Mouse (Mus musculus) forebrain, embryonic 14.5 days (tissue): ENCODE data around the gene Gm17387. TPM values are rescaled to one million over a fixed set of nuclear protein-coding genes. Genes with fewer than 3 reads are reported as not detected.
A peak's percentile ranks its signal among the peaks of the same experiment; 100 is the strongest.
"Not testable (repeated sequence)": the region's sequence is repeated elsewhere in the genome, so short reads cannot be mapped to it uniquely, and the experiment has no call there.

Source experiments
- ATAC-seq: fragments of 200-750 bp; cut with Nextera tagmentation; 2 replicates; pipeline ENCODE4 v1.8.0; 2017; ENCODE audit warnings: mild to moderate bottlenecking, moderate library complexity
- DNase-seq: peaks from one replicate; pipeline ENCODE4 v3.0.0-alpha.2; 2015; ENCODE audit warnings: low spot score
- H3K27ac ChIP-seq: fragments of 300-500 bp; sonication (generic); 2 replicates; pipeline ENCODE4 v1.5.1; 2014; ENCODE audit warnings: low read depth, mild to moderate bottlenecking, control low read depth, low read length, moderate library complexity
- H3K27me3 ChIP-seq: fragments of 300-500 bp; sonication (generic); replicated peaks from 2 replicates; pipeline ENCODE4 v1.6.1; 2014; ENCODE audit warnings: low read length, control low read depth, mixed read lengths; ENCODE audit not compliant: control insufficient read depth, insufficient read depth
- H3K36me3 ChIP-seq: fragments of 300-500 bp; sonication (generic); 2 replicates; pipeline ENCODE4 v1.6.1; 2014; ENCODE audit warnings: low read length, control low read depth; ENCODE audit not compliant: control insufficient read depth, insufficient read depth
- H3K4me1 ChIP-seq: fragments of 300-500 bp; sonication (generic); 2 replicates; pipeline ENCODE4 v1.6.1; 2014; ENCODE audit warnings: antibody characterized with exemption, low read length, control low read depth; ENCODE audit not compliant: control insufficient read depth, insufficient read depth
- H3K4me2 ChIP-seq: fragments of 300-500 bp; sonication (generic); 2 replicates; pipeline ENCODE4 v1.6.1; 2014; ENCODE audit warnings: mild to moderate bottlenecking, control low read depth, low read length
- H3K4me3 ChIP-seq: fragments of 300-500 bp; sonication (generic); 2 replicates; pipeline ENCODE4 v1.5.1; 2014; ENCODE audit warnings: low read depth, low read length, control low read depth
- H3K9ac ChIP-seq: fragments of 300-500 bp; sonication (generic); 2 replicates; pipeline ENCODE4 v1.6.1; 2014; ENCODE audit warnings: mild to moderate bottlenecking, low read length, control low read depth, moderate library complexity
- H3K9me3 ChIP-seq: fragments of 300-500 bp; sonication (generic); replicated peaks from 2 replicates; pipeline ENCODE4 v1.6.1; 2016; ENCODE audit warnings: low read length, control low read depth, mixed read lengths; ENCODE audit not compliant: control insufficient read depth
- WGBS: fragments of 180-500 bp; shearing (Covaris S2); extraction: QIAGEN DNeasy Blood & Tissue Kit; methylation state at CpG from one replicate; pipeline ENCODE4 v1.1.7; 2014; 5-methylcytosine and 5-hydroxymethylcytosine counted together
- polyA plus RNA-seq: library from polyadenylated mRNA; unstranded; fragments of >200 nt; fragmentation: Nextera tagmentation; extraction: Ambion mirVana; gene quantifications from 2 replicates; pipeline ENCODE4 v1.2.1, GENCODE M21; 2014

Gm17387 gene
- polyA plus RNA-seq, 1 experiment from 2014 or later: not detected

GRCm38 (mm10) chr7:141010593-141010992 is 18.3 kb upstream of the Gm17387 start, which contains the start of gene Ifitm3:
Gene Ifitm3, minus strand, starts transcription at chr7:141010770.
- Histone ChIP-seq H3K27ac (no peak within 1 kb of the TSS), H3K4me1 (no peaks in the 10 kb centered on the region), H3K4me2 (peak within 1 kb of the TSS; percentile 3; the same call in 1 of the 2 replicates), H3K27me3 (no peaks in the 10 kb centered on the region), H3K36me3 (no peaks in the 10 kb centered on the region), H3K4me3 (no peak within 1 kb of the TSS), H3K9ac (no peak within 1 kb of the TSS), H3K9me3 (no peaks in the 10 kb centered on the region)
- 43% methylated on average over 10 of the region's 10 CpGs for whole genome bisulfite sequencing
- DNase-seq (peak; percentile 5), ATAC-seq (no peak)

DNA sequence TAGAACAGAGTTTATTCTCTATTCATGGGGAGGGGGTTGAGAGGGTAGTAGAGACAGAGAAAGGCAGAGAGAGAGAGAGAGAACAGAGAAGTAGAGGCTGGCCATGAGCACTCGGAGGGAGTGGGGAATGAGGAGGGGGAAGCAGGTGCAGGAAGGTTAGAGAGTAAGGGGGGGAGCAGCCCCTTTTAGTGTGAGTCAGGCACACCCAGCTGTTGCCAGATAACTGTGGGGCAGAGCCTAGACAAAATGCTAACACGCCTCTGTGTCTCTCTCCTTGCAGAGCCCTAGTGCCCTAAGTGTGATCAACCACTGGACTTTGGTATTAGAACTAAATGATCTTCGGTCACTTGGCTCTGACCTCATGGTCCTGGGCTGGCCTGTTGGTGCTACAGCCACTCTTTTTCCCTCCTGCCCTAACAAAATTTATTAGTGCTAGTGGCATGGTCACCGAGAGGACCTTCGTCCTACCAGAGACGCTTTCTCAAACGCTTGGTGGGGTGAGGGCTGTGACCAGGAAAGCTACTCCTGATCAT is 17.6 kb upstream of the Gm17387 start:
- no peak overlapping the region for H3K4me3 ChIP-seq
- no peaks in the 10 kb centered on the region for H3K27me3 ChIP-seq
- no peaks in the 10 kb centered on the region for H3K4me1 ChIP-seq
- DNase-seq (no peak), ATAC-seq (no peak)
- H3K4me2 ChIP-seq: no peak overlapping the region
- no peak overlapping the region for H3K9ac ChIP-seq
- no peak overlapping the region for H3K27ac ChIP-seq
- H3K36me3 ChIP-seq: no peaks in the 10 kb centered on the region
- 86% methylated on average over 7 of the region's 7 CpGs for WGBS
- H3K9me3 ChIP-seq: no peaks in the 10 kb centered on the region

- no peaks in the 10 kb centered on the region for H3K4me1 ChIP-seq
- H3K36me3 ChIP-seq: no peaks in the 10 kb centered on the region
- H3K4me2 ChIP-seq: no peak overlapping the region
- DNase-seq (no peak), ATAC-seq (no peak)
- H3K27me3 ChIP-seq: no peaks in the 10 kb centered on the region
- no peaks in the 10 kb centered on the region for H3K9me3 ChIP-seq
- WGBS: 91% methylated on average over 10 of the region's 10 CpGs
- H3K4me3 ChIP-seq: no peak overlapping the region
- H3K9ac ChIP-seq: no peak overlapping the region
- H3K27ac ChIP-seq: no peak overlapping the region
Observed at GRCm38 (mm10) chr7:141016707-141017697, 11.9 kb upstream of the Gm17387 start.

- H3K4me1 ChIP-seq, H3K4me3 ChIP-seq, H3K9me3 ChIP-seq, H3K9ac ChIP-seq, ATAC-seq, H3K36me3 ChIP-seq, DNase-seq, H3K27me3 ChIP-seq, H3K4me2 ChIP-seq, H3K27ac ChIP-seq: not testable (repeated sequence)
- WGBS: 92% methylated on average over 1 of the region's 1 CpGs
Observed at GRCm38 (mm10) chr7:141017824-141018223, 11.1 kb upstream of the Gm17387 start, which contains the start of gene Ifitm6. Gene Ifitm6, minus strand, starts transcription at chr7:141017924.

GRCm38 (mm10) chr7:141019028-141019427 is 9.9 kb upstream of the Gm17387 start:
- Histone ChIP-seq H3K27me3 (no peaks in the 10 kb centered on the region), H3K4me3 (no peak overlapping the region), H3K36me3 (no peaks in the 10 kb centered on the region), H3K4me1 (no peaks in the 10 kb centered on the region), H3K9ac (no peak overlapping the region), H3K9me3 (no peaks in the 10 kb centered on the region), H3K4me2 (no peak overlapping the region), H3K27ac (no peak overlapping the region)
- no peak for DNase-seq
- ATAC-seq: no peak
- 93% methylated on average over 5 of the region's 5 CpGs for WGBS

DNA sequence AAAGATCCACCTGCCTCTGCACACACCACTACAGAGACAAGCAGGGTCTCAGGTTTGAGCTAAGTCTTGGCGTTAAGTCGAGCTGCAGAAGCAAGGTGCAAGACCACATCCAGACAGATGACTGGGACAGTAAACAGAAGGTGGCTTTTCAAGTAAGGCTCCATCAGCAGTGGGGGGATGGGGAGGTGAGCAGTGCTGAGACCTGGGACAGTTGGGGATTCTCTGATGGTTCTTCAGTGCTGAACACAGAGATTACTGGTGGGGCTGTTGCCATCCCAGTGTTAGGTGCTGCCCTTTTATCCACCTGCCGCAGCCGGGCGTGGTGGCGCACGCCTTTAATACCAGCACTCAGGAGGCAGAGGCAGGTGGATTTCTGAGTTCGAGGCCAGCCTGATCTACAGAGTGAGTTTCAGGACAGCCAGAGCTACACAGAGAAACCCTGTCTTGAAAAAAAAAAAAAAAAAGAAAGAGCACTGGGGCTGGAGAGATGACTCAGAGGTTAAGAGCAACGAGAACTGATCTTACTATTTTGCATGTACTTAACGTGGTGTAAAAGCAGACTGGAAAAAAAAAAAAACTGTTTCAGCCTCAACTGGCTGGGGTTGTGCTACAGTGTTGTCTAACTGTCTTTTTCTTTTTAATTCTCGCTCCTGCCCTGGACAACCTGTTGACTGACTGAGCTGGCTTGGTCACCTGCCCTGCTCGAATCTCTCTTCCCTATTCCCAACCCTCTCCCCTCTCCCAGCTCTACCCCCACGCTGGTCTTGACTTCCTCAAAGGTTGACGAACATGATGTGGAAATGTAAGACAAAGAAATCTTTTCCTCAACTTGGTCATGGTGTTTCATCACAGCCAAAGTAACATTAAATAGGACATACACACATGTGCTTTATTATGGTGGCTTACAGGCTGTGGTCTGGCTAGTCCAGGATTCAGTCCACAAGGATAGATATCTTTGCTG is 7.2 kb upstream of the Gm17387 start:
- WGBS: 86% methylated on average over 14 of the region's 14 CpGs
- no peaks in the 10 kb centered on the region for H3K9me3 ChIP-seq

DNA sequence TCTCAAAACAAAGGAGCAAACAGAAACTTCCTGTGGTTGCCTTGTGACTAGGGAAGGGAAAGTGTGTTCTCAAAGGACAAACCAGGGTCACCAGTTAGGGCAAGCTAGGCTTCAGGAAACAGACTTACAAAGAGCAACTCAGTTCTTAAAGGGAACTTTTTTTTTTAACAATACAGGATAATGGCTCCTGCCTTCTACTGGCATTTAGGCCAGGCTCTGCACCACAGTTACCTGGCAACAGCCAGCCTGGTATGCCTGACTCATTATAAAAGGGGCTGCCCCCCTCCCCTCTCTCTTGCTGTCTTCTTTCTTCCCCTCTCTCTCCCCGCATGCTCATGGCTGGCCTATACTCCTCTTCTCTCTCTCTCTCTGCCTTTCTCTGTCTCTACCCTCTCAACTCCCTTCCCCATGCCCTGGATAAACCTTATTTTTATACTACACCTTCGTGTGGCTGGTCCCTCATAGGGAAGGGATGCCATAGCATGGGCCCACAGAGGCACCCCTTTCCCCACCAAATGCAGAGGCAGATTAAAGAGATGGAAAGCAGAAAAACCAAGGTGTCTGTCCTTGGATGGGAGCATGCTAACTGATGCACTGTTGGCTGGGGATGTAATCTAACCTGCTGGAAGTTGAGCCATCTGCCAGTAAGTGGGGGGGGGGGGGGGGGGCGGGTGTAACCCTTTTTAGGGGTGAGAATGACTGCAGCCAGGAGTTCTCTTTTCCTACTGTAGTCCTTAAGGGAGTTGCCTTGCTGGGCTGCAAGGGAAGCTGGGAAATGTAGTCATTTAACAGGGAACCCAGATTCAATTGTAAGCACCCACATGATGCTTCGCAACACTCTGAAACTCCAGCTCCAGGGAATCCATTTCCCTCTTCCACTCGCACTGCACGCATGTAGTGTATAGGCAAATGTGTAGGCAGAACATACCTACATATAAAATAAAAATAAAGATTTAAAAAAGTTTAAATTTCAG is 3.8 kb upstream of the Gm17387 start:
- peak; percentile 70 for DNase-seq
- H3K27me3 ChIP-seq: no peaks in the 10 kb centered on the region
- H3K4me1 ChIP-seq: peaks cover 3% of the 10 kb centered on the region; the same call in 1 of the 2 replicates
- H3K9me3 ChIP-seq: no peaks in the 10 kb centered on the region
- H3K4me3 ChIP-seq: no peak overlapping the region
- 11% methylated on average over 6 of the region's 6 CpGs for WGBS
- peak; percentile 70 for ATAC-seq
- peak overlapping the region; percentile 57; the same call in 1 of the 2 replicates for H3K27ac ChIP-seq
- no peak overlapping the region for H3K4me2 ChIP-seq
- no peaks in the 10 kb centered on the region for H3K36me3 ChIP-seq
- no peak overlapping the region for H3K9ac ChIP-seq

More for the DNA sequence above, 7.2 kb upstream of the Gm17387 start:
- Histone ChIP-seq H3K9ac (no peak overlapping the region), H3K36me3 (no peaks in the 10 kb centered on the region), H3K27me3 (no peaks in the 10 kb centered on the region), H3K4me2 (no peak overlapping the region), H3K4me1 (peaks cover 3% of the 10 kb centered on the region; the same call in 1 of the 2 replicates), H3K27ac (no peak overlapping the region), H3K4me3 (no peak overlapping the region)
- DNase-seq (no peak), ATAC-seq (no peak)
